Mouse (Mus musculus) liver, embryonic 11.5 days (tissue): Measurements from ENCODE around the gene Uqcrh. TPM values are rescaled to one million over a fixed set of nuclear protein-coding genes. Genes with fewer than 3 reads are reported as not detected.
A peak's percentile ranks its signal among the peaks of the same experiment; 100 is the strongest.

Source experiments
- ATAC-seq: fragments of 200-750 bp; cut with Nextera tagmentation; replicated peaks from 2 replicates; pipeline ENCODE4 v1.8.0; 2017; ENCODE audit warnings: moderate number of reproducible peaks, mild to moderate bottlenecking, moderate TSS enrichment, moderate library complexity; ENCODE audit not compliant: low FRiP score
- DNase-seq: peaks from one replicate; pipeline ENCODE4 v3.0.0-alpha.2; 2017; ENCODE audit warnings: low spot score
- H3K27ac ChIP-seq: fragments of 300-500 bp; sonication (generic); 2 replicates; pipeline ENCODE4 v1.5.1; 2014; ENCODE audit warnings: mild to moderate bottlenecking, low read depth, low read length, control low read depth
- H3K27me3 ChIP-seq: fragments of 300-500 bp; sonication (generic); replicated peaks from 2 replicates; pipeline ENCODE4 v1.6.1; 2014; ENCODE audit warnings: low read length, mixed read lengths; ENCODE audit not compliant: control insufficient read depth, insufficient read depth
- H3K36me3 ChIP-seq: fragments of 300-500 bp; sonication (generic); 2 replicates; pipeline ENCODE4 v1.6.1; 2014; ENCODE audit warnings: mild to moderate bottlenecking, low read length, moderate library complexity, mixed read lengths; ENCODE audit not compliant: control insufficient read depth, insufficient read depth
- H3K4me1 ChIP-seq: fragments of 300-500 bp; sonication (generic); replicated peaks from 2 replicates; pipeline ENCODE4 v1.6.1; 2014; ENCODE audit warnings: low read length, mixed read lengths; ENCODE audit not compliant: control insufficient read depth, insufficient read depth
- H3K4me2 ChIP-seq: fragments of 300-500 bp; sonication (generic); 2 replicates; pipeline ENCODE4 v1.6.1; 2014; ENCODE audit warnings: mild to moderate bottlenecking, control low read depth, moderate library complexity
- H3K4me3 ChIP-seq: fragments of 300-500 bp; sonication (generic); 2 replicates; pipeline ENCODE4 v1.5.1; 2014; ENCODE audit warnings: low read depth, low read length, control low read depth
- H3K9ac ChIP-seq: fragments of 300-500 bp; sonication (generic); 2 replicates; pipeline ENCODE4 v1.6.1; 2014; ENCODE audit warnings: low read depth, low read length, control low read depth
- H3K9me3 ChIP-seq: fragments of 300-500 bp; sonication (generic); 2 replicates; pipeline ENCODE4 v1.6.1; 2016; ENCODE audit warnings: low read length, inconsistent platforms, mixed read lengths; ENCODE audit not compliant: control insufficient read depth
- WGBS: fragments of 180-500 bp; shearing (Covaris S2); extraction: QIAGEN DNeasy Blood & Tissue Kit; methylation state at CpG from one replicate; pipeline ENCODE4 v1.1.7; 2014; 5-methylcytosine and 5-hydroxymethylcytosine counted together
- polyA plus RNA-seq: library from polyadenylated mRNA; unstranded; fragments of >200 nt; fragmentation: Nextera tagmentation; extraction: Ambion mirVana; gene quantifications from 2 replicates; pipeline ENCODE4 v1.2.1, GENCODE M21; 2014

The Uqcrh gene
- polyA plus RNA-seq, 1 experiment from 2014 or later, result 529 TPM

DNA sequence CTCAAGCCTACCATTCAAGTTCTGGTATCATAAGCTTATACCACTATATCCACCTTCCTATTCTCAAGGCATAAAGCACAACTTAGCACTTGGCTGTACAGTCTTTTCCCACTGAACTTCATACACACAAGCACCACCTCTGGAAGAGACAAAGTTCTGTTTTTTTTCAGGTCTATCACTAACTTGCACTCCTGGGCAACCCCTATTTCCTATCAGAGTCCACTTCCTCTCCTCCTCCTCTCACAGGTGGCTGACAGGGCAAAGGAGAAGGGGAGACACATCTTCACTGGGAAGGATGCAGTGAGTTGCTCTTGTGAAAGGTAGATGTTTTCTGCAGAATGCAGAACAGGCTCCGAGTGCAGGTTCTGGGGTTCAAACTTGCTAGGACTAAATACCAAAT lies 27.2 kb downstream of the Uqcrh start:
- Histone ChIP-seq H3K27ac (no peak overlapping the region), H3K9me3 (no peaks in the 10 kb centered on the region), H3K36me3 (0 out of 2 replicates have a peak, but pooled peaks cover 2% of the 10 kb centered on the region), H3K27me3 (no peaks in the 10 kb centered on the region), H3K4me2 (no peak overlapping the region), H3K4me1 (peaks cover 3% of the 10 kb centered on the region; the same call in 1 of the 2 replicates), H3K9ac (no peak overlapping the region), H3K4me3 (no peak overlapping the region)
- 86% methylated on average over 1 of the region's 1 CpGs for WGBS
- ATAC-seq (no peak), DNase-seq (no peak)

DNA sequence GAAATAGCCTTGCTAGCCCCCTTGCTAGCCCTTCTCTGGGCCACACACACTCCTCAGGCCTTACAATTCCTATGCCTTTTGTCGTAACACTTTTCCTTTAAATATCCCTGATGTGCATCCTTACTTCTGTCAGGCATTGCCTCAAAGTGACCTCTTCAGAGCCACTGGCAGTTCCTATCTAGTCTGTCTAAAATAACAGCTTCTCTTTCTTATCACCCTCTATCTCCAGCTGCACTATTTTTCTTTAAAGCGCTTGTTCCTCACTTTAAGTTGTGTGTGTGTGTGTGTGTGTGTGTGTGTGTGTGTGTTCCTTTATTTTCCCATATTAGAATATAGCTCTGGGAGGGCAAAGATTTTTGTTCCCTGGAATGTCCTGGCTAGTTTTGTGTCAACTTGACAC lies 28.3 kb downstream of the Uqcrh start:
- no peak overlapping the region for H3K27ac ChIP-seq
- ATAC-seq, result no peak
- H3K4me1 ChIP-seq, result no peaks in the 10 kb centered on the region
- H3K4me3 ChIP-seq, result no peak overlapping the region
- no peaks in the 10 kb centered on the region for H3K9me3 ChIP-seq
- 89% methylated on average over 2 of the region's 2 CpGs for WGBS
- no peak overlapping the region for H3K4me2 ChIP-seq
- no peaks in the 10 kb centered on the region for H3K27me3 ChIP-seq
- 0 out of 2 replicates have a peak, but pooled peaks cover 2% of the 10 kb centered on the region for H3K36me3 ChIP-seq
- DNase-seq, result no peak
- no peak overlapping the region for H3K9ac ChIP-seq

DNA sequence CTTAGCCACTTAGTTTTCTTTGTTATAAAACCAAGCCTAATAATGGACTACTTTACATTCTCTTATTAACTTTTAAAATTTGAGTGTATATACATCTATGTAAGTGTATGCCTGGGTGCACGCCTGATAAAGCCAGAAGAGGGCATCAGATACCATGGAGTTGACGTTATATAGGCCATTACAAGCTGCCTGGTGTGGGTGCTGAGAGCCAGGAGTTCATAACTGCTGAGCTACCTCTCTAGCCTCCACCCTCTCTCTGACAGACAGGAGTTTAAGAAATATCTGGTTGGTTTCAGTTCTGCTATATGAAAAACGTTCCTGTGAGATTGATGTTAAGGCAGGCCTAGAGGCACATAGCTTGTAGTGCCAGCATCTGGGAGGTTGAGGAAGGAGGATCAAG lies 32.7 kb downstream of the Uqcrh start:
- H3K4me3 ChIP-seq, result no peak overlapping the region
- H3K27me3 ChIP-seq, result no peaks in the 10 kb centered on the region
- ATAC-seq, result no peak
- 0 out of 2 replicates have a peak, but pooled peaks cover 2% of the 10 kb centered on the region for H3K36me3 ChIP-seq
- no peaks in the 10 kb centered on the region for H3K9me3 ChIP-seq
- H3K27ac ChIP-seq, result no peak overlapping the region
- no peak overlapping the region for H3K9ac ChIP-seq
- 67% methylated on average over 3 of the region's 3 CpGs for WGBS
- no peak overlapping the region for H3K4me2 ChIP-seq
- no peak for DNase-seq
- no peaks in the 10 kb centered on the region for H3K4me1 ChIP-seq

DNA sequence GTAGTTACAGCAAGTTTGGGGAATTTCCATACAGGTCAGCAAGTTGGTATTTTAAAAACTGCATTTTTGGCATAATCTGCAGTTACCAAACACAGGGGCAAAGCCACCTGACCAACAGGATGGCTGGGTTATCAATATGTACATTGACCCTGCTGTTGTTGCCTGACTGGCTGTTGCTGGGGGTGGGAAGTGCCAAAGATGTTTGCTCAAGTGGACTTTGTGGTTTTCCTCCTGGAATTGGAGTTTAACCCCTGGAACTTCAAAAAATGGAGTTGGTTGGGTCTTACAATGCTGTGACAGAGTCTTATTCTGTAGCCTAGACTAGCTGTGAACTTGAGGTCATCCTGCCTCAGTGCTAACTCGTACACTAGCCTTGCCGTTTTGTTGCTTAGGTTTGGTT lies 34.4 kb downstream of the Uqcrh start:
- DNase-seq, result no peak
- no peak for ATAC-seq
- WGBS, result 85% methylated on average over 2 of the region's 2 CpGs
- Histone ChIP-seq H3K9me3 (no peaks in the 10 kb centered on the region), H3K36me3 (0 out of 2 replicates have a peak, but pooled peaks cover 2% of the 10 kb centered on the region), H3K4me3 (no peak overlapping the region), H3K9ac (no peak overlapping the region), H3K4me2 (no peak overlapping the region), H3K4me1 (no peaks in the 10 kb centered on the region), H3K27ac (no peak overlapping the region), H3K27me3 (no peaks in the 10 kb centered on the region)

DNA sequence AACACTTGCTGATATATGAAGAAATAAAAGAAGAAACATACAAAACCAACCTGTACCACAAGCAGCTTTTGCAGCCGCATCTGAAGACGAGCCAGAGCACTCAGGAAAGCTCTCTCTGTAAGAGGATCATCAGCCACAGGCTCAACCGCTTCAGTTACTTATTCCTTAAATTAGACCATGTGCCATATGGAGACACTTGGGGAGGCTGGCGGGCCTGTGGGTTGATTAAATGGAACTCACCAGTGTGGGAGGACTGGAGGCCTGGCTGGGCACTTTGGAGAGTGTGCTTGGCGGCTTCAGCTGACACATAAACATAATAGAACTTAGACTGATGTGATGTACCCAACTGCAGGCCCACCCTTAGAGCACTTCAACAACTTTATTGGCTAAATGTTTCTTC lies 41.5 kb downstream of the Uqcrh start:
- ATAC-seq, result no peak
- Histone ChIP-seq H3K9me3 (no peaks in the 10 kb centered on the region), H3K4me2 (no peak overlapping the region), H3K4me3 (no peak overlapping the region), H3K9ac (no peak overlapping the region), H3K36me3 (peaks cover 3% of the 10 kb centered on the region; the same call in 1 of the 2 replicates), H3K27ac (no peak overlapping the region), H3K4me1 (no peaks in the 10 kb centered on the region), H3K27me3 (no peaks in the 10 kb centered on the region)
- DNase-seq, result no peak
- 82% methylated on average over 5 of the region's 5 CpGs for WGBS

DNA sequence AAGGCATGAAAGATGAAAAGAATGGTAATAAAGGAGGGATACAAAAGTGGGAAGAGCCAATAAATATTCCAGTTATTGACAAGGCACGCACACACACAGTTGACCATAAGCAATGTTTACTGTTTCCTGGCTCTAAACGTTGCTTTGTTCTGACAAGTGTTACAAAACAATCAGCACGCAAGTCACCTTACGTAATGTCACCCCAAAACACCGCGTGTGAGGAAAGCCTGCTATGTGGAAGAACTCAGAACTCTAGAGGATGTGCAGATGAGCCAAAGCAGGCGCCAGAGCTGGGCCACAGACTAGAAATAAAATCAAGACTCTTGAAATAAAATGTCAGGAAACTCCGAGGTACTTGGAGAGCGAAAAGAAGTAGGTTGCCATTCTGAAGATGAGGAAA lies 42.0 kb downstream of the Uqcrh start:
- Histone ChIP-seq H3K27ac (no peak overlapping the region), H3K4me2 (no peak overlapping the region), H3K9ac (no peak overlapping the region), H3K4me3 (no peak overlapping the region), H3K36me3 (peaks cover 3% of the 10 kb centered on the region; the same call in 1 of the 2 replicates), H3K4me1 (no peaks in the 10 kb centered on the region), H3K27me3 (no peaks in the 10 kb centered on the region), H3K9me3 (no peaks in the 10 kb centered on the region)
- 85% methylated on average over 9 of the region's 9 CpGs for WGBS
- no peak for ATAC-seq
- DNase-seq, result no peak

DNA sequence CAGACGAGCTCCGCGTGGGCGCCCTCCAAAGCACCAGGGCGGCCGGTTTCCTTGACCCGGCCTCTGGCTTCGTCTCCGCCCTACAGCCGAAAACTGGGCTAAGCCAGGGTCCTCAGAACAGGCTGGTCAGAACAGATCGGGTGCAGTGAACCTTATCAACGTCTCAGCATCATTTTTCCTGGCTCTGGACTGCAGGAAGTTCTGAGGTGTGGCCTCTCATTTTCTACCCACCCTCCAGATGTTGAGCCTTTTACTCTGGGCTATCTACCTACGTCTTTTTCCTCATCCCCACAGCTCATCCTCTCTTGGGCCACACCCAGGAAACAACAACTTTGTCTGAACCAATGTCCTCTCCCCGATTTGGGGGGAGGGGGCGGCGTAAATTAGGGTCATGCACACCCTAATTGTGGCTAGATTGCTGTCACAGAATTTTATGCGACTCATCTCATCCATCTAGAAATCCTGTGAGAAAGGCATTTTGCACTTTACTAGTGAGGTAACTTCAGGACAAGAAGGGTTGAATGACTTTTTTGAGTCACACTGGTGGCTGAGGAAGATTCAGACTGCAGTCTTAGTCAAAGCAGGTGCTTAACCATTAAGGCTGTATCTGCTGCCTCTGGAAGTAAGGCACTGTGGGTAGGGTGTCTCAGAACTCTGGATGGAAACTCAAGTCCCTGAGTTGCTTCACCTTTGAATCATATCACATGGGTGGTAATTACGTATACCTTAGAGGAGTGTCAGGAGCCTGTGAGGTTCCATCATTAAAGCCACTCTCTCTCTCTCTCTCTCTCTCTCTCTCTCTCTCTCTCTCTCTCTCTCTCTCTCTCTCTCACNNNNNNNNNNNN lies 56.7 kb downstream of the Uqcrh start, which contains the start of gene Faah:
Gene Faah, minus strand, starts transcription at position 25 of the 845 bp plus-strand sequence.
- no peaks in the 10 kb centered on the region for H3K9me3 ChIP-seq
- H3K4me1 ChIP-seq, result peaks cover 5% of the 10 kb centered on the region; the same call in 1 of the 2 replicates
- peak within 1 kb of the TSS; percentile 61 for H3K4me3 ChIP-seq
- H3K9ac ChIP-seq, result peak within 1 kb of the TSS; percentile 65
- H3K27me3 ChIP-seq, result peaks cover 56% of the 10 kb centered on the region
- no peak within 1 kb of the TSS for H3K27ac ChIP-seq
- no peaks in the 10 kb centered on the region for H3K36me3 ChIP-seq
- WGBS, result 7% methylated on average over 18 of the region's 18 CpGs
- ATAC-seq, result peak; percentile 60
- DNase-seq, result no peak
- peak within 1 kb of the TSS; percentile 91 for H3K4me2 ChIP-seq

DNA sequence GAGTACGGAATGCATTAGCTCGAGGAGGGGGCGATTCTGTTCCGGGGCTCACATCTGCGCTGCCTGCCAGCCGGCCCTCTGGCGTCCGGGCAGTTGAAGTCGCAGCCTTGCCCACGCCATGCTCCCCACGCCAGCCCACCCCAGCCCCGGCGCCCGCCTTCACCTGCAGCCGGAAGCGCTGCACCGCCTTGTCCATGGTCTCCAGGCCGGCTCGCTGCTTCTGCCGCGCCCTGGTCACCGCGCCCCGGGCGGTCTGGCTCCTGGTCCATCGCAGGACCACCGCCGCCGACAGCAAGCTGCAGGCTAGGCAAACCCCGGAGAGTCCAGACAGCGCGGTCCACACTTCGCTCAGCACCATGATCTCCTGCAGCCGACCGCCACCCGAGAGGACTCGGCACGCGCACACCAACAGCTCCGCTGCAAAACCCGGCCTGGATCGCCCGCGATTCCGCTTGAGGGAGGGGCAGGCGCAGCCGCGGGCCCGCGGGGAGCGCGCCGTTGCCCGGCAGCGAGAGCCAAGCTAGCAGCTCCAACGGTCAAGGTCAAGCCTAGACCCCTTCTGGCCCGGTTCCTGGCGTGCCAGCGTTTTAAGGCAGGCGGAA lies 57.5 kb downstream of the Uqcrh start:
- H3K9ac ChIP-seq, result peak overlapping the region; percentile 65
- peaks cover 54% of the 10 kb centered on the region for H3K27me3 ChIP-seq
- H3K4me2 ChIP-seq, result peak overlapping the region; percentile 91
- DNase-seq (peak; percentile 79), ATAC-seq (peak; percentile 72)
- under 1% methylated on average over 60 of the region's 60 CpGs for WGBS
- H3K36me3 ChIP-seq, result no peaks in the 10 kb centered on the region
- peaks cover 5% of the 10 kb centered on the region; the same call in 1 of the 2 replicates for H3K4me1 ChIP-seq
- H3K27ac ChIP-seq, result no peak overlapping the region
- no peaks in the 10 kb centered on the region for H3K9me3 ChIP-seq
- H3K4me3 ChIP-seq, result peak overlapping the region; percentile 61
